Mouse (Mus musculus) adrenal gland, postnatal 10 days (tissue): Measurements from ENCODE around the gene Ccna1. TPM values are rescaled to one million over a fixed set of nuclear protein-coding genes. Genes with fewer than 3 reads are reported as not detected.

Source experiments
- DNase-seq: peaks from one replicate; pipeline ENCODE4 v3.0.0; 2021; ENCODE audit warnings: mixed read lengths
- total RNA-seq, 2 experiments: library from RNA; stranded (reverse); gene quantifications; 2 replicates each; pipeline ENCODE4 v1.2.3; 2021

Gene Ccna1
- total RNA-seq, 2 experiments from 2014 or later, result 0.48 to 0.67 TPM

GRCm38 (mm10) chr3:55065738-55066665, 10.7 kb upstream of the Ccna1 start:
- no peak for DNase-seq

- DNase-seq, result peak; percentile 85
Measured at GRCm38 (mm10) chr3:55064396-55064795, 9.1 kb upstream of the Ccna1 start.

- DNase-seq, result no peak
Measured at GRCm38 (mm10) chr3:55062653-55063052, 7.4 kb upstream of the Ccna1 start.

- no peak for DNase-seq
Measured at GRCm38 (mm10) chr3:55056376-55056775, 1.1 kb upstream of the Ccna1 start.

- DNase-seq, result no peak
Measured at GRCm38 (mm10) chr3:55055747-55056120, 433 bp upstream of the Ccna1 start.

GRCm38 (mm10) chr3:55054231-55054630, 1.1 kb downstream of the Ccna1 start:
- DNase-seq, result no peak

- no peak for DNase-seq
Measured at GRCm38 (mm10) chr3:55044601-55045370, 10.5 kb downstream of the Ccna1 start.

GRCm38 (mm10) chr3:55037608-55038007, 17.7 kb downstream of the Ccna1 start:
- no peak for DNase-seq

- peak; percentile 15 for DNase-seq
Measured at GRCm38 (mm10) chr3:55027271-55027840, 27.9 kb downstream of the Ccna1 start.

- no peak for DNase-seq
Measured at GRCm38 (mm10) chr3:55025502-55025901, 29.8 kb downstream of the Ccna1 start.

GRCm38 (mm10) chr3:55023347-55023746, 32.0 kb downstream of the Ccna1 start:
- no peak for DNase-seq

GRCm38 (mm10) chr3:55022247-55022646, 33.1 kb downstream of the Ccna1 start:
- no peak for DNase-seq

GRCm38 (mm10) chr3:55012536-55012935, 42.8 kb downstream of the Ccna1 start:
- no peak for DNase-seq

- DNase-seq, result peak; percentile 45
Measured at GRCm38 (mm10) chr3:55011681-55012080, 43.6 kb downstream of the Ccna1 start.

GRCm38 (mm10) chr3:55008965-55009741, 46.1 kb downstream of the Ccna1 start:
- DNase-seq, result no peak

- no peak for DNase-seq
Measured at GRCm38 (mm10) chr3:55004036-55004435, 51.3 kb downstream of the Ccna1 start.

- DNase-seq, result no peak
Measured at GRCm38 (mm10) chr3:55001677-55002076, 53.6 kb downstream of the Ccna1 start.

Other genes starting within 250 kb of the Ccna1 start
- 10 to 100 TPM; 25.7 to 28.6 TPM for gene Rfxap, start 247.7 kb downstream of the Ccna1 start, total RNA-seq
- not detected for gene Sertm1, start 139.6 kb downstream of the Ccna1 start, total RNA-seq
- gene Spg20, start 56.6 kb upstream of the Ccna1 start, total RNA-seq, result 10 to 100 TPM; 46.3 to 50.3 TPM
- under 1 TPM in 1 of 2 experiments, not detected in 1; 0.12 TPM for gene Ccdc169, start 81.8 kb upstream of the Ccna1 start, total RNA-seq
- not detected for gene Sohlh2, start 126.5 kb upstream of the Ccna1 start, total RNA-seq
- gene Dclk1, start 186.9 kb upstream of the Ccna1 start, total RNA-seq, result 10 to 100 TPM; 13.5 to 18.0 TPM